Mouse (Mus musculus) left cerebral cortex, postnatal 25 days (tissue): ENCODE measurements around the gene Stat2. TPM values are rescaled to one million over a fixed set of nuclear protein-coding genes. Genes with fewer than 3 reads are reported as not detected.
"Not testable (repeated sequence)": the region's sequence is repeated elsewhere in the genome, so short reads cannot be mapped to it uniquely, and the experiment has no call there.

ENCODE experiments used
- DNase-seq, 2 experiments: peaks; one replicate each; pipeline ENCODE4 v3.0.0; 2022; ENCODE audit warnings: low spot score in 2 of 2, mixed read lengths in 1 of 2
- intact Hi-C: fragments of 180-260 bp; cut with DNase I; formaldehyde crosslinking; loops from one replicate; pipeline ENCODE4 v1.15.1; 2025
- total RNA-seq, 2 experiments: library from RNA; stranded (reverse); gene quantifications; 2 replicates each; pipeline ENCODE4 v1.2.3; 2021

Stat2 gene
- total RNA-seq, 2 experiments from 2014 or later = 27.1 to 29.6 TPM

GRCm38 (mm10) chr10:128283604-128284579, 13.5 kb downstream of the Stat2 start:
- intact Hi-C loops = loop anchor here (2.0 kb wide), 1 partner anchor 71 kb away; no protein-coding TSS in a partner anchor
- DNase-seq = peak; percentile 48 to 57

- intact Hi-C loops, DNase-seq: not testable (repeated sequence)
These were observed 20.2 kb downstream of the Stat2 start for GRCm38 (mm10) chr10:128290594-128290993.

- intact Hi-C loops = no loop called here
These were observed 26.2 kb downstream of the Stat2 start for GRCm38 (mm10) chr10:128296370-128297090.

GRCm38 (mm10) chr10:128297221-128297620, 26.9 kb downstream of the Stat2 start:
- intact Hi-C loops = no loop called here
- no peak for DNase-seq

More at GRCm38 (mm10) chr10:128296370-128297090, 26.2 kb downstream of the Stat2 start:
- DNase-seq = no peak

- intact Hi-C loops = no loop called here
- no peak for DNase-seq
These were observed 27.3 kb downstream of the Stat2 start for GRCm38 (mm10) chr10:128297622-128298021.

GRCm38 (mm10) chr10:128298243-128298642, 27.9 kb downstream of the Stat2 start:
- no peak for DNase-seq
- intact Hi-C loops = no loop called here

GRCm38 (mm10) chr10:128298702-128299171, 28.4 kb downstream of the Stat2 start, which contains the start of gene Il23a:
Gene Il23a, minus strand, starts transcription at chr10:128298752.
- DNase-seq = no peak
- intact Hi-C loops = no loop called here

GRCm38 (mm10) chr10:128302357-128302756, 32.0 kb downstream of the Stat2 start:
- intact Hi-C loops = loop anchor here (2.0 kb wide), 1 partner anchor 32 kb away; the partner anchor contains the start of gene Stat2
- no peak for DNase-seq

GRCm38 (mm10) chr10:128302785-128303125, 32.4 kb downstream of the Stat2 start:
- intact Hi-C loops = loop anchor here (1.0 to 2.0 kb wide), 3 partner anchors 20 to 35 kb away; partner anchors contain the start of genes Cnpy2, Cs and Stat2
- DNase-seq = no peak

GRCm38 (mm10) chr10:128303126-128304021, 33.0 kb downstream of the Stat2 start, which contains the start of gene Pan2:
Gene Pan2, plus strand, starts transcription at chr10:128303335.
- intact Hi-C loops = loop anchor here (1.0 to 2.0 kb wide), 3 partner anchors 19 to 34 kb away; partner anchors contain the start of genes Cnpy2, Cs and Stat2
- peak; percentile 100 for DNase-seq

- intact Hi-C loops = no loop called here
- no peak for DNase-seq
These were observed 39.3 kb downstream of the Stat2 start for GRCm38 (mm10) chr10:128309654-128310053.

GRCm38 (mm10) chr10:128310177-128310576, 39.8 kb downstream of the Stat2 start:
- DNase-seq = no peak
- intact Hi-C loops = no loop called here

GRCm38 (mm10) chr10:128310902-128311301, 40.5 kb downstream of the Stat2 start:
- intact Hi-C loops = no loop called here

GRCm38 (mm10) chr10:128315578-128315977, 45.2 kb downstream of the Stat2 start:
- intact Hi-C loops = no loop called here
- DNase-seq = no peak

More at GRCm38 (mm10) chr10:128310902-128311301, 40.5 kb downstream of the Stat2 start:
- no peak for DNase-seq

GRCm38 (mm10) chr10:128321641-128322040, 51.3 kb downstream of the Stat2 start:
- intact Hi-C loops = loop anchor here (1.0 kb wide), 1 partner anchor 18 kb away; the partner anchor contains the start of gene Pan2
- DNase-seq = no peak

GRCm38 (mm10) chr10:128322141-128323108, 52.1 kb downstream of the Stat2 start, which contains the start of gene Cnpy2:
Gene Cnpy2, plus strand, starts transcription at chr10:128322459.
- DNase-seq = peak; percentile 87 to 90
- intact Hi-C loops = loop anchor here (1.0 kb wide), 1 partner anchor 19 kb away; the partner anchor contains the start of gene Pan2

GRCm38 (mm10) chr10:128323516-128323915, 53.2 kb downstream of the Stat2 start:
- DNase-seq = no peak
- intact Hi-C loops = no loop called here
